Mouse (Mus musculus): ENCODE data around the gene Vamp2.
A peak's percentile ranks its signal among the peaks of the same experiment; 100 is the strongest.

Vamp2 gene

DNA sequence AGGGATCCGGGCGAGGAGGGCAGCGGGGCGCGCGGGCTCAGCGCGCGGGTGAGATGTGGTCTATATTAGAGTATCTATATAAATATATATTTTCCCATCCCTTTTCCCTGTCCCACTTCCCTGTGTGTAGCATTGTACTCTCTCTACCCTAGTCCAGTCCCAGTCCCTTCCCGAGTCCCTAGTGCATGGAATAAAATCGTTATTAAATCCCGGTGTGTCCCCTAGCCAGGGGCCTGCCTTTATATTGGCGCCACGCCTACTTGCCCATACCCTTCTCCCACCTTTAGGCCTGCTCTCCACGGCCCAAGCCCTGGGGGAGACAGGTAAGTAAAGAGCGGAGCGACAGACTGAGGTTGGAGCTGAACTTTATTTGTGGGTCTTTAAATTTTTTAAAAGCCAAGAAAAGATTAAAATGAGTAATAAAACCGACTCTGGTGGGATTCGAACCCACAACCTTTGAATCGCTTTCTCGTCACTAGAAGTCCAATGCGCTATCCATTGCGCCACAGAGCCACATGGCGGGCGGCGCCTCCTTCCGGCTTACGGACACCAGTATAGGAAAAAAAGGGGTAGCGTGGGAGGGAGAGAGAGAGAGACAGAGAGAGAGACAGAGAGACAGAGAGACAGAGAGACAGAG, 34.9 kb downstream of the Vamp2 start:
- peak overlapping the region; percentile 95 for H3K4me3 ChIP-seq (replicated peaks; ENCODE audit: low read length)
- no peak for TF ChIP-seq NANOG (IDR thresholded peaks at IDR 0.05; ENCODE audit: borderline replicate concordance, low read length)
- no peak for TF ChIP-seq POU5F1 (IDR thresholded peaks at IDR 0.05; ENCODE audit: borderline replicate concordance, low read length)
- TF ChIP-seq CTCF (conservative IDR thresholded peaks at IDR 0.05; ENCODE audit: low read length), result no peak
- H3K27me3 ChIP-seq (ENCODE audit: insufficient read depth, low read length), result peaks cover 58% of the 10 kb centered on the region
- no peaks in the 10 kb centered on the region for H3K36me3 ChIP-seq (ENCODE audit: insufficient read depth, low read length)
- H3K9me3 ChIP-seq (ENCODE audit: low read length), result no peaks in the 10 kb centered on the region
- H3K4me1 ChIP-seq (replicated peaks; ENCODE audit: low read depth, low read length), result peaks cover 55% of the 10 kb centered on the region

DNA sequence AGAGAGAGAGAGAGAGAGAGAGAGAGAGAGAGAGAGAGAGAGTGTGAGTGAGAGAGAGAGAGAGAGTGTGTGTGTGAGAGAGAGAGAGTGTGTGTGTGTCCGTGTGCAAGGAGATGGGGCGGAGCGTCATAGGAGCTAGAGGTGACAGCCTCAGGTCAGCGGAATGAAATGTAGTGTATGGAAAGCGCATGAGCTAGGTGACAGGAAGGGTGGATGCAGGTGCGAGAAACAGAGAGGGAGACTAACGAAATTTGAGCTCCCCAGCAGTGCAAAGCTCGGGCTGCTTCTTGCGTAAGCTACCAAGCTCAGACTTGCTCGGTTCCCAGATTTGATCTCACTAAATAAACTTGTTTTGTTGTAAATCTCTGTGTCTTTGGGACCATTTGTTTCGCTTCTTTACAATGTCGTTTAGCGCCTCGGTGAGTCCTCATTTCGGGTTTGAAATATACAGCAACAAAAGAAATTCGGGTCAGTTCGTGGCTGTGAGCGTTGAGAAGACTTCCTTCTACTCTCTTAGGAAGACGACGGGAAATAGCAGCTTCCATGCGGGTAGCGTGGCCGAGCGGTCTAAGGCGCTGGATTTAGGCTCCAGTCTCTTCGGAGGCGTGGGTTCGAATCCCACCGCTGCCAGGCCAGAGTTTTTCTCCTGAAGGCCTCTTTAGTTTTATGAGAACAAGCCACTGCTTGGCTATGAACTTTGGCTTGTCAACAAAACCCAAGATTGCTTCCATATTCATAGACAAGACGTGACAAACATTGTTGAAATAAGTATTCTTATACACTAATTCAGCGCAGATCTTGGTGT, 35.6 kb downstream of the Vamp2 start:
- Histone ChIP-seq H3K36me3 (ENCODE audit: insufficient read depth, low read length) (no peaks in the 10 kb centered on the region), H3K9me3 (ENCODE audit: low read length) (no peaks in the 10 kb centered on the region), H3K4me3 (replicated peaks; ENCODE audit: low read length) (peak overlapping the region; percentile 95), H3K4me1 (replicated peaks; ENCODE audit: low read depth, low read length) (peaks cover 52% of the 10 kb centered on the region), H3K27me3 (ENCODE audit: insufficient read depth, low read length) (peaks cover 54% of the 10 kb centered on the region)
- TF ChIP-seq POU5F1 (IDR thresholded peaks at IDR 0.05; ENCODE audit: borderline replicate concordance, low read length) (no peak), NANOG (IDR thresholded peaks at IDR 0.05; ENCODE audit: borderline replicate concordance, low read length) (no peak), CTCF (conservative IDR thresholded peaks at IDR 0.05; ENCODE audit: low read length) (no peak)

DNA sequence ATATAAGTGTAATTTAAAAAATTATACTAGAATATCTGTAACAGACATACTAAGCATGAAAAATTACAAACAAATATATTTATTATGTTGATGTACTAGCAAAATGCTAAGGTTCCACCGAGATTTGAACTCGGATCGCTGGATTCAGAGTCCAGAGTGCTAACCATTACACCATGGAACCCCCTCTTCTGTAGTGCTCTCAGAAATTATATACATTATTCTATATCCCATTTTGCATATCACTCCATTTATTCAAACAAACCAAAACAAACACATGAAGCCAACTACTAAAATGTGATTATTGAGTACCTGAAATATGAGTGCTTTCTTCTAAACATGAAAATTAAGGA, 36.2 kb downstream of the Vamp2 start:
- no peak for TF ChIP-seq POU5F1 (IDR thresholded peaks at IDR 0.05; ENCODE audit: borderline replicate concordance, low read length)
- no peak for TF ChIP-seq NANOG (IDR thresholded peaks at IDR 0.05; ENCODE audit: borderline replicate concordance, low read length)
- no peak for TF ChIP-seq CTCF (conservative IDR thresholded peaks at IDR 0.05; ENCODE audit: low read length)
- Histone ChIP-seq H3K4me1 (replicated peaks; ENCODE audit: low read depth, low read length) (peaks cover 46% of the 10 kb centered on the region), H3K36me3 (ENCODE audit: insufficient read depth, low read length) (no peaks in the 10 kb centered on the region), H3K4me3 (replicated peaks; ENCODE audit: low read length) (peak overlapping the region; percentile 95), H3K9me3 (ENCODE audit: low read length) (no peaks in the 10 kb centered on the region), H3K27me3 (ENCODE audit: insufficient read depth, low read length) (peaks cover 48% of the 10 kb centered on the region)

DNA sequence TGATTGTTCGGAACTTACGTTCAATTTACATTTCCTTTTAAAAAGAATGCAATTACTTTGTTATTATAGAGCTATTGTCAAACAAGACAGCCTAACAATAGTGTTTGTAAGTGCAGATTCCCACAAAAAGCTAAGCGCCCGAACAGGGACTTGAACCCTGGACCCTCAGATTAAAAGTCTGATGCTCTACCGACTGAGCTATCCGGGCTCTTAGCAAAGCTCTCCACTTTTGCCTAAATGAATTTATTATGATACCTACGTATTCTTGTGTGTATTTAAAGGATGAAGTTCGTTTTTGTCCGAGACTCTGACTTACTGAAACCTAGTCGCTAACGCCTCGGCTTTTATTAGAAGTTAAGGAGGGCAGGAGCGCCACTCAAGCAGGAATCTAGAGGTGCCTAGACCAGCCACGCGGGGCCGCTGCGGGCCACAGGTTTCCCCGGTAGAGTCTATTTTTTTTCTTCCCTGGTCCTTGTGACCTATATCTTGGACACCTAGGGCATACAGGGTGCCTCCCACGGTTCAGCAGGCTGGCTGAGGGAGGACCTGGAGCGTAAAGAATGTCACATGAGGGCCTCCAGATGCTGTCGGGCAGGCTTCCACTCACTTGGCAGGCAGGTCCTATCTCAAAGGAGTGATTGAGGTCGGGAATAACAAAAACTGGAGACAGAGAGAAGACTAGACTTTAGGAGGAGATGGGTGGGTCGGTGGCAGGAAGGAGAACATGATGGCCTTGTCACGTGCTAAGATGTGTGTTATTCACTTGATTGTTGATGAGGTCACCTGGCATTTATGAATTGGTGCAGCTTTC, 37.0 kb downstream of the Vamp2 start:
- peaks cover 41% of the 10 kb centered on the region for H3K27me3 ChIP-seq (ENCODE audit: insufficient read depth, low read length)
- no peaks in the 10 kb centered on the region for H3K36me3 ChIP-seq (ENCODE audit: insufficient read depth, low read length)
- peaks cover 45% of the 10 kb centered on the region for H3K4me1 ChIP-seq (replicated peaks; ENCODE audit: low read depth, low read length)
- H3K4me3 ChIP-seq (replicated peaks; ENCODE audit: low read length), result peak overlapping the region; percentile 95
- no peaks in the 10 kb centered on the region for H3K9me3 ChIP-seq (ENCODE audit: low read length)
- TF ChIP-seq CTCF (conservative IDR thresholded peaks at IDR 0.05; ENCODE audit: low read length), result peak; percentile 20
- TF ChIP-seq POU5F1 (IDR thresholded peaks at IDR 0.05; ENCODE audit: borderline replicate concordance, low read length), result no peak

DNA sequence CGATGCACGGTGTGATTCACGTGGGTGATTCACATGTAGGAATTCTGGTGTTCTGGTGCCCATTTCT, 37.4 kb downstream of the Vamp2 start, which contains the start of gene Aloxe3:
Gene Aloxe3 (plus strand): TSS at position 45 of the 67 bp plus-strand sequence.
- Histone ChIP-seq H3K27me3 (ENCODE audit: insufficient read depth, low read length) (peaks cover 36% of the 10 kb centered on the region), H3K9me3 (ENCODE audit: low read length) (no peaks in the 10 kb centered on the region), H3K4me1 (replicated peaks; ENCODE audit: low read depth, low read length) (peaks cover 45% of the 10 kb centered on the region), H3K4me3 (replicated peaks; ENCODE audit: low read length) (peak within 1 kb of the TSS; percentile 95), H3K36me3 (ENCODE audit: insufficient read depth, low read length) (no peaks in the 10 kb centered on the region)
- TF ChIP-seq NANOG (IDR thresholded peaks at IDR 0.05; ENCODE audit: borderline replicate concordance, low read length) (no peak), POU5F1 (IDR thresholded peaks at IDR 0.05; ENCODE audit: borderline replicate concordance, low read length) (no peak), CTCF (conservative IDR thresholded peaks at IDR 0.05; ENCODE audit: low read length) (no peak)

DNA sequence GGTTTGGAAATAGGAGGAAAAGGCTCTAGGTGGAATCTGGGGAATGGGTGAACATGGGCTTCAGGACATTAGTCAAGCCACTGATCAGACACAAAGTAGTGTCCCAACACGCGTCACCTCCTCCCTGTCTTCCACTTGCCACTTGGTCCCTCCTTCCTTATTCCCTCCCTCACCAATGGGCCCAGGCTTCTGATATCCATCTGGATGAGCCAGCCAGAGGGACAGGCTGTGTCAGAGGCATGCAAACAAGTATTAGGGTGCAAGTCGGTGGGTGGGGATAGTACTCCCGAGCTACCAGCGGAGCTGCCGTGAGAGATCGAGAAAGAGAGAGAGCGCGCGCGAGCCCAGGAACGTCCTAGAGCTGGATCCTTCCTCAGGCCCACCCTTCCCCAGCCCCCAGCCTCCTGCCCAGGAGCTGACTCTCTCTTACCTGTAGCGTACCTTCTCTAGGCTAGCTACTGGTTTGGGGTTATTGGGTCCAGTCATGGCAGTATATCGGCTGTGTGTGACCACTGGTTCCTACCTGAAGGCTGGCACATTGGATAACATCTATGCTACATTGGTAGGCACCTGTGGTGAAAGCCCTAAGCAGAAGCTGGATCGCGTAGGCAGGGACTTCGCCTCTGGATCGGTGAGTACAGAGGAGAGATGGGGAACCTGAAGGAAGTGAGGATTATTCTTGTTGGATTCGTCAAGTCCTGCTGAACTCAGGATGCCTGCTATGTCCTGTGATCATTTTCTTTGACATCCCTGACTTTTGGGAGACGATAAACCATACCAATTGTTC, 37.8 kb downstream of the Vamp2 start:
- peaks cover 45% of the 10 kb centered on the region for H3K4me1 ChIP-seq (replicated peaks; ENCODE audit: low read depth, low read length)
- H3K9me3 ChIP-seq (ENCODE audit: low read length), result no peaks in the 10 kb centered on the region
- no peaks in the 10 kb centered on the region for H3K36me3 ChIP-seq (ENCODE audit: insufficient read depth, low read length)
- peak overlapping the region; percentile 95 for H3K4me3 ChIP-seq (replicated peaks; ENCODE audit: low read length)
- TF ChIP-seq CTCF (conservative IDR thresholded peaks at IDR 0.05; ENCODE audit: low read length) (no peak), POU5F1 (IDR thresholded peaks at IDR 0.05; ENCODE audit: borderline replicate concordance, low read length) (no peak), NANOG (IDR thresholded peaks at IDR 0.05; ENCODE audit: borderline replicate concordance, low read length) (no peak)
- H3K27me3 ChIP-seq (ENCODE audit: insufficient read depth, low read length), result peaks cover 32% of the 10 kb centered on the region

DNA sequence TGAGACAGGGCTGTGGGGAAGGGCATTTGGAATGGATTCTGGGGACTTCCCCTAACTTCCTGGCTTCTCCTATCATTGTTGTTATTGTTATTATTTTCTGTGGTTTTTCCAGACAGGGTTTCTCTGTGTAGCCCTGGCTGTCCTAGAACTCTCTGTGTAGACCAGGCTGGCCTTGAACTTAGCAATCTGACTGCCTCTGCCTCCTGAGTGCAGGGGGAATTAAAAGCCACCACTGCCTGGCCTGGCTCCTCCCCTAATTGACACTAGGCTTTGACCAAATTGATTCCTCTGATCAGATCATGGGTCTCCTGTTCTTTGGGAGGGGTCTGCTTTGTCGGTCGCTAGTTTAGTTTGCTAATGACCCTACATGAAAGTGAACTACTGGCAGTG, 38.4 kb downstream of the Vamp2 start:
- Histone ChIP-seq H3K4me1 (replicated peaks; ENCODE audit: low read depth, low read length) (peaks cover 45% of the 10 kb centered on the region), H3K4me3 (replicated peaks; ENCODE audit: low read length) (0 out of 2 replicates have a peak overlapping the region, but pooled peaks have one; percentile 95), H3K27me3 (ENCODE audit: insufficient read depth, low read length) (peaks cover 26% of the 10 kb centered on the region), H3K9me3 (ENCODE audit: low read length) (no peaks in the 10 kb centered on the region), H3K36me3 (ENCODE audit: insufficient read depth, low read length) (no peaks in the 10 kb centered on the region)
- TF ChIP-seq POU5F1 (IDR thresholded peaks at IDR 0.05; ENCODE audit: borderline replicate concordance, low read length), result no peak
- no peak for TF ChIP-seq NANOG (IDR thresholded peaks at IDR 0.05; ENCODE audit: borderline replicate concordance, low read length)
- no peak for TF ChIP-seq CTCF (conservative IDR thresholded peaks at IDR 0.05; ENCODE audit: low read length)
